Mouse (Mus musculus) neutrophil, adult 5-6 weeks (primary cell): Measurements from ENCODE around the gene Acsf3. TPM values are rescaled to one million over a fixed set of nuclear protein-coding genes. Genes with fewer than 3 reads are reported as not detected.

ENCODE experiments used
- ATAC-seq: fragments of 151-379, 151-347 bp; 2 replicates; pipeline ENCODE4 v1.8.0; 2017; ENCODE audit warnings: mild to moderate bottlenecking, moderate TSS enrichment; ENCODE audit not compliant: insufficient number of reproducible peaks, poor library complexity, low FRiP score, severe bottlenecking; ENCODE audit errors: extremely low read depth
- total RNA-seq: library from RNA; stranded (forward); fragments of 200-1000 nt; gene quantifications from 2 replicates; pipeline ENCODE4 v1.2.3, GENCODE M21; 2017

The Acsf3 gene
- total RNA-seq, 1 experiment from 2014 or later, result 5.2 TPM

DNA sequence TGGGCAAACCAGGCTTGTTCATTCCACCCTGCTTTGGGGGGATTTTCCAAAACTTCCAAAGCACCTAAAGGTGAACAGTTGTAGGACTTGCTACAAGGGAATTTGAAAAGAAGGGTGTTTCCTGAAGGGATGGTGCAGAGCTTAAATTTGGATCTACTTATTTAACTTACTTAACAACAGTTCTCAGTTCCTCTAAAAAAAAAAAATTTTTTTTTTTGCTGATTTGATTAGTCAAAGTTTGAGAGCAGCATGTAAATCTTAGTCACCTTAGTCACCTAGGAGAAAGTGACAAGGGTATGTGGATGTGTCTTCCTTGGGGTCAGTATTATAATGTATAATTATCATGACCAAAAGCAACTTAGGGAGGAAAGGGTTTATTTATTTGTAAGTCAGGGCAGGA, 16.7 kb upstream of the Acsf3 start:
- ATAC-seq, result no peak

DNA sequence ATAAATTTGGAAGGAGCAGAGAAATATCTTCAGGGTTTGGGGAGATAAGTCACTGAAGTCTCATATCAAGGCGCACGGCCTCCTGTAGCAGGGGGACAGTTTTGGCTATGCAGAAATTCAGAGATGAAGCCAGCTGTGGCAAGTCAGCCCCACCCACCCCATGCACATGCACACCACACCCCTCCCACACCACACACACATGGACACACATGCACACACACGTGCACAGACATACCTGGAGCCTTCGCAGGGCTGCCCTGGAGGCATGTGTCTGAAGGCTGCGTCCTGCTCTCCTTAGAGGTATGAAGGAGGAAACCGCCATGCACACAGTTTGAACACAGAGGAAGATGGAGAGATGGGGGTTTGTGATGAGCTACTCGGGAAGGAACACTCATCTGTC, 15.2 kb upstream of the Acsf3 start:
- ATAC-seq, result no peak

DNA sequence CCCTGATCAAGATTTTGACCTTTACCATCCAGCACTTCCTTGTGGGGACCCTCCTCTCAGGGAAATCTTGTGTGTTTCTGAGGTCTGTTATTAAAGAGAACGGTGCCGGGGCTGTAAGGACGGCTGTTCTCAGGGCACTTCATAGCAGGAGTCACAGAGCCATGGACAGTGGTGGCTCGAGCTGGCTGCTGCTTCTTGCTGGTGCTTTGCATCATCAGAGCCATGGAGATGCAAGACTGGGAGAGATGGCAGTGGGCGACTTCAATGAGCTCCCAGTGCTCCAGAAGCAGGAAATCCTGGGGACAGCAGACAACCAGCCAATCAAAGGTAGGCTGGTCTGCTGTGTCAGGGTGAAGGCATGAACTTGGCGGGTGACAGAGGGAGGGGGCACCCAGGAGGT, 14.2 kb upstream of the Acsf3 start:
- no peak for ATAC-seq

DNA sequence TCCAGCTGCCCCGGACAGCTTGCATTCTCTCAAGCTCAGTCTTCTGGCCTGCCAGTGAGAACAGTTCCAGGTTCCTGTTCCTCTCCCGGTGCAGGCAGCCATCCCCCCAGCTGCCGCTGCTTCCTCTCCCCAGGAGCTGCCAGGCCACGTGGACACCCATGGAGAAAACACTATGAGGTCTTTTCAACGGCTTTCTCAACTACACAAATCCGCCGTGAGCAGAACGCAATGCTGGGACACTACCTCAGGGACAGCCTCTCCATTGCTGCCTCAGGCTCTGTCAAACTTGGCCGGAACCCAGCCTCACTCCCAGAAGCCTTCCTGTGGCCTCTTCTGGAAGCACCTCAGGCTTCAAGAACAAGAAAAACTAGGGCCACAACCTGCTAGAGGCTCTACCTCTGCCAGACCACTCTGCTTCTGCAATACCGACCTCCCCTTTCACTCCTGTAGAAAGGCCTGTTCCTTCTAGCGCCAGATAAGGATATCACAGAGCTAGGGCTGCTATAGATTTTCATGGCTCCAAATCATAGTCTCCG, 12.5 kb upstream of the Acsf3 start:
- no peak for ATAC-seq

DNA sequence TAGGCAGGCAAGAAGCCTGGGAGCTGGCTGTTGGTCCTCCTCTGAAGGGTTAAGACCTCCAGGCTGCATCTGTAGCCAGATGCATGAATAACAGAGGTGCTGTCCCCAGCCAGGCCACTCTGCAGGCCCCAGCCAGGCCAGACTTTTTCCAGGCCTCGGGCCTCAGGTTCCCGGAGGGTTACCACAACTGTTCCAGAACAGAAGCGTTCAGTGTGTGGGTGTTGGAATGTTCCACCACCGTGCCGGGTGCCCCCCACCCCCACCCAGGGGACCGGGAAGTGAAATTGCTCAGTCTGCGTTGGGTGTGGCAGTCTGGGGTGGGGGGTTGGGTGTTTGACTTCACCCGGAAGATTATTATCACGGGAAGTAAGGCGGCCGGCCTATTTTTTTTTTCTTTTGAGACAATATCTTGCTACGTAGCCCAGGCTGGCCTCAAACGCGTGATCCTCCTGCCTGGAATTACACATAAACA, 12.0 kb upstream of the Acsf3 start:
- ATAC-seq, result no peak

DNA sequence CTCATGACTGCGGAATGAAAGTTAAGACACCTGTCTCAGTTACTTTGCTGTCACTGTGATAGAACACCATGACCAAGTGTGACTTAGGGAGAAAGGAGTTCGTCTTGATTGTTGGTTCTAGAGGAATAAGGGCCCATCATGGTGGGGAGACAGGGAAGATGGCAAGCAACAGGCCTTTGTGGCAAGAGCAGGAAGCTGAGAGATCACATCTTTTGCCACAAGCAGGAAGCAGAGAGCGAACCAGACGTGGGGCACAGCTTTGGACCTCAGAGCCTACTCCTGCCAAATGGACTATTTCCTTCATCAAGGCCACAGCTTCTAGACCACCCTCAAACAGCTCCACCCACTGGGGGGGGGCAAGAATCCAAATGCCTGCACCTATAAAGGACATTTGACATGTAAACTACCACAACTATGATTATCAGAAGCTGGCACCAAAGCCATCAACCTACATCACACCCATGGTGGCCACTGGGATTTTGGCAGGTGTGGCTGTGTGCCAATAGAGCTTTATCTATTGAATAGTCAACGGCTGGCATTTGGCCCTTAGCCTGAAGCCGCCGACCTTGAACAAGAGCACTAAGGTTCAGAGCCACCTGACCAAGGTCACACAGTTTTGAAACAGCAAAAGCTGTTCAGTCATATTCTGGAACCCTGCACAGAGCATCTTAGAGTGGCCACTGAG, 10.4 kb upstream of the Acsf3 start:
- no peak for ATAC-seq

DNA sequence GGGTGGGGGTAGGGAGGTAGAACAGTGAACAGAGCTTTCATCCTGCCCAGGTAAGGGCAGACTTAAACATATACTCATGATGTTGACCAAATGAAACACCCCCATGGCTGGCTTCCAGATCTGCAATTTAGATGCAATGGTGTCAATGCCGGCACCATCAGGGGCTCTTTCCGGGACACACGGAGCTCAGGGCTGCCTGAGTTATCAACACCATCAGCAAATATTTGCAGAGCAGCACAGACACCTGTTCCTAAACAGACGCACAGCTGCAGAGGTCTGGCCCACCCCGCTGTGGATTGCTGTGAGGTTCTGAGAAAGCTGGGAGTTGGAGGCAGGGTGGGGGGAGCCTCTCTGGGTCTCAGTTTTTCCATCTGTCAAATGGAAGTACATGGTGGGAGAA, 9.1 kb upstream of the Acsf3 start:
- ATAC-seq, result no peak

DNA sequence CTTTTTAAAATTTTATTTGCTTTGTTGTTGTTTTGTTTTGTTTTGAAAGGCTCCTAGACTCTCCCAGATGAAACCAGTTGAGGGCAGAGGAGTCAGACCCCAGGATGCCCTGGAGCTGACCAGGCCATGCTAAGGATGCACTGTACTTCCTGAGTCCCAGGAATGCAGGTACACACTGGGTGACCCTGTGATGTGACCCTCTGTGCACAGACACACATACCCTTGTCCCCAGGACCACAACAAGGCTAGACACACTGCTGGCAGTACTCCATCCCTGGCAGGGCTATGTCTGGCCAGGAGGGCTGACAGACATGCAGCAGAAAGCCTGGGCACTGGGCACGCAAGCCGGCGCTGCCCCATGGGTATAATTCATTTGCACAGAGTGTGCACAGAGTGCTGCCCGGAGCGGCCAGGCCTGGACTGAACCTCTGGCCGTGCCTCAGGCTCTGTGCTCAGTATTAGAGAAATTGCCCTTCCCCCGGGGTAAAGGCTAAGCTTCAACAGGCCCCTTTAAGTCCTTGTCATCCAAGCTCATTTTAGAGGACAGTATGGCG, 8.6 kb upstream of the Acsf3 start:
- no peak for ATAC-seq

DNA sequence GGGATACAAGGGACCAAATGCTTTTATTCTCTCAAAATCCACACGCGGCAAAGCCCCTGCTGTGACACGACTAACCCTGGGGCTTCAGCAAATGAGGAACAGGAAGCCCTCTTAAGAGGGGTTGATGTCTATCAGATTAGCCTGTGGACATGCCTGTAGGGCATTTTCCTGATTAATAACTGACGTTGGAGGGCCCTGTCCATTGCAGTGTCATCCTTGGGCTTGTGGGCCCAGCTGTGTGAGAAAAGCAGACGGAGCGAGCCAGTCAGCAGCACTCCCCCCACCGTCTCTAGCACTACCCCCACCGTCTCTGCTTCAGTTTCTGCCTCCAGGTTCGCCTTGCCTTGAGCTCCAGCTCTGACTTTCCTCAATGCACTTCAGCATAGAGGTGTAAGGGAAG, 8.1 kb upstream of the Acsf3 start:
- no peak for ATAC-seq

DNA sequence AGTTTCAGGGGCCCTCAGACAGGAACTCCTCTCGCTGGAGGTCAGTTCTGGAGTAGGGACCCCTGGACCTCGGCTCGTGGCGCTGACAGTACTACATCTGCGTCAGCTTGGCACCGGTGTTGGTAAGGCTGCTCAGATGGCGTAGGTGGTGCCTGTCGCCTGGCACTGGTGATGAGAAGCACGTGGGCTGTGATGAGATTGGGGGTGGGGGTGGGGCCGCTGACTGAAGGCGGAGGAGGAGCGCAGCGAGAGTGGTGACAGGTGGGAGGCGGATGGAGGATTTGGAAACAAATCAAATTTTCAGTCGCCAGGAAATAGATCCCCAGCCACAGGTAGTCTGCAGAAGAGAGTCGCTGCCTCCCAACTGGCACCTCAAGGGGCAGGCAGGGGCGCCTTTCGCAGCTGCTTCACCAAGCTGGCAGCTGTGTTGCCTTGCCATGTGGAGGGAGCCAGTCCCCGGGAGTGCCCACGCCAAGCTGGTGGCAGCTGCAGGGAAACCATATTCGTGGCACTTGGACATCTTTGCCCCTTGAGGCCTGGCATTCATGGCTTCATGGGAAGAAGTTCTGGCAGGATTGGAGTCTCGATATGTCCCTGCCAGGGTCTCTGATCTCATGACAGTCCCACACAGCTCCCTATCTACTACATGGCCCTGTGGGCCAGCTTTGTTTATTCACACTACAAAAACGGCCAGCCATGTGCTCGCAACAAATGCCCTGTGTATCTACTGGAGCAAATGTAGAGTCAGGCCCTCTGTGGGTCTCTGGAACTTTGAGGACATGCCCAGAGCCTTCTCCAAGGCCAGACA, 5.8 kb upstream of the Acsf3 start:
- no peak for ATAC-seq

DNA sequence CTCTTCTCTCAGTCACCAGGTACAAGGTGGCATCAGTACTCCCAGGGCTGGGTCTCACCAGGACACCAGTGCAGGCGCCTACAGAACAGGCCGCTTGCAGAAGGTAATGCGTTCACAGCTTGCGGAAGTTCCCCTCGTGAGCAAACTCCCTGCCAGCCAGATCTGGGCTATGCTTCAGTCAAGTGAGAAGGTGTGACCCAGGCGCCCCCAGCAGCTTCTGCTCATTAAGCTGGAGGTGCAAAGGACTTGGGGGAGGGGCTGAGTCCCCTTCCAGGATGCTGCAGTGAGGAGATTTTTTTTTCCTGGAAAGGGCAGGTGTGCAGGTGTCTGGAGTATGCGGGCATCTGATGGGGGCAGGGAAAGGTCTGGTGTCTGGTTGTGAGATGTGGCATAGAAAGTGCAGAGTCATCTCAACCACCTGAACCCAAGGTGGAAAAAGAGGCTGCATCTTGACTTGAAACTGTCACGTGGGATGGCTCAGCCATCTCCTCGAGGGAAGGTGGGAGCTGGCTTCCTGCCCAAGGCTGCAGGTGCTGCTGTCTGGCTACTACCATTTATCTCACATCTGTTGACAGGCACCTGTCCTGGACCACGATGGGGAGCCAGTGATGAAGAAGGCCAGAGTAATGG, 2.7 kb upstream of the Acsf3 start:
- ATAC-seq, result no peak

DNA sequence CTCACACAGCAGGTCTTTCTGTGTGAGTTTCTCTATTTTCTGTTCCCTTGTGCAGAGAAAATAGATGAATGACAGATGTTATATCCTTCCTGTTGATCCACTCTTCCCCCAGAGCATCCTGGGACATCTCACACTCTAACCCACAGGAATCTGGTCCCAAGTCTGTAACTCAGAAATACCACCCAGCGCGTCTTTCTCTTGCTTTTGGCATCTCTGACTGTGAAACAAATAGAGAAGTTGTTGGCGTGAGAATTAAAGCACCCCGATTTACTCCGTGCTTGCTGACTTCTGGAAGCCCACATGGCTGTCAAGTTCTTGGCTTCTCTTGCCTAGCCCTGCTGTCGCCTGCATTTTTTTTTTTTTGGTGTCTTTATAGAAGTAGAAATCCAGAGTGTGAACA, 2.4 kb downstream of the Acsf3 start:
- ATAC-seq, result no peak

DNA sequence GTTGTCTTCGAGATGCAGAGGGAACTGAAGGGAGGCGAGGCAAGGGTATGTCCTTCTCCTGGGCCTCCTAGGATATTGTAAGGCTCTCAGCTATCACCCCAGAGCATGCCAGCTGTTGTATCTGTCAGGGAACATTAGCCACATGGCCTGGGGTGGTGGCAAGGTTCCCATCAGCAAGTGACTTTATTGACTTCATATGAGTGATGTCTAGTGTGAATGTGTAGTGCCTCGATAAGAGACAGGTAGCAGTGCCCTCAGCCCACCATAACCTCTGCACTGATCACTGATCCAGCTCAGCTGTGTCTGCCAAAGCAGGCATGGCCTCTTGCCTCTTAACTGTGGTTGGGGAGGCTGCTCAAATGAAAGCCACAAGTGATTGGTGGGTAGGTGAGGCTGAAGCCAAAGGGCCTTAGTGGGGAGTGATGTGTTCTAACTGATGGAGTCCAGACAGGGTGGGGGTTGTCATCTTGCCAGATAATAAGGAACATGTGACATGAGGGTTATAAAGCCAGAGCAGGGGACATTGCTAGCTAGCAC, 3.5 kb downstream of the Acsf3 start:
- no peak for ATAC-seq

DNA sequence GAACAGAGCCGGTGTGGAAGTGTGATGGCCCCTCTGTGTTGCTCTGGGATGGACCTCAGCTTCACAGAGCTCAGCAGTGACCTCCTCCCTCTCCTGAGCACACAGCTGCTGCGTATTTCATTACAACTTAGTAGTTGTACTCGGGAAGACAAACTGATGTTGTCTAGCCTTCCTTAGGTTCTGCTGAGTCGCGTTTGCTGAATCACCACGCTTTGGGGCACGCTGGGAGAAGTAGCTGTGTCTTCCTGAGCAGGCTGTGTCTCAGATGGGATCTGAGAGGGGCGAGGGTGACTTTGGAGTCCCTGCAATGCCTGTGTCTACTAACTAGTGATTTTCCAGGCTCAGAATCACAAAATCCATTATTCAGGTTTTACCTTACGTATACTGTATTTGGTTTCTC, 4.0 kb downstream of the Acsf3 start:
- no peak for ATAC-seq

DNA sequence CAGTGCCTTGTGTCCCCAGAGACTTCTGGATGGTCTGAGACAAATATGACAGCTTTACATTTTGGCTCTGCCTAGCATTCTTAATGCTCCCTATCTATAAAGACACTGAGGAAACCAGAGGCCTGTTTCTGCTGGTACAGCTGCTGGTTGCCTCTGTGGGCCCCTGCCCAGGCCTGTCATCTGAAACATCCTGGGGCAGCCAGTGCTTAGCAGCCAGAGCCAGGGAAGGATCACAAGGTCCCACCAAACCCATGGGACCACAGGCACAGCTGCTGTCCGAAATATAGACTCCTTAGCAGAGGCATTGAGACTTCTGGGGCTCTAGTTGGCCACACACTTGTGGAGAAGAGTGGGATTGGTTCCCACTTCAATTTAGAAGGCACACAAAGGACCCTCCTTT, 9.5 kb downstream of the Acsf3 start:
- ATAC-seq, result no peak

DNA sequence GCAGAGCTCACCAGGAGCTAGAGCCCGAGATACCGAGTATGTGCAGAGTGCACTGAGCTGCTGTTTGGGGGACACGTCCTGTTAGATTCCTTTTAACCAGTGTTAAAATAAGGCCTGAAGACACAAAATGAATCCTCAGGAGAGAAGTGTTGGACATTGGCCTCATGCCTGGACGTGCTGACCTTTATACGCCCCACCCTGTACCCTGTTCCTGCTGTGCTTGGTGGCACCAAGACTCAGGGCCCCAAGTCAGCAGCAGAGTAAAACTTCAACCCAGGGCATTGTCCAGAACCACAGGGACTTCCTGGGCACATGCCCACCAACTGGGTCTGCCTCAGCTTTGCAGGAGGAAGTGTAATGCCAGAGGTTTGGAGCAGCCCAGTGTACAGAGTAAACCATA, 14.5 kb downstream of the Acsf3 start:
- ATAC-seq, result no peak

DNA sequence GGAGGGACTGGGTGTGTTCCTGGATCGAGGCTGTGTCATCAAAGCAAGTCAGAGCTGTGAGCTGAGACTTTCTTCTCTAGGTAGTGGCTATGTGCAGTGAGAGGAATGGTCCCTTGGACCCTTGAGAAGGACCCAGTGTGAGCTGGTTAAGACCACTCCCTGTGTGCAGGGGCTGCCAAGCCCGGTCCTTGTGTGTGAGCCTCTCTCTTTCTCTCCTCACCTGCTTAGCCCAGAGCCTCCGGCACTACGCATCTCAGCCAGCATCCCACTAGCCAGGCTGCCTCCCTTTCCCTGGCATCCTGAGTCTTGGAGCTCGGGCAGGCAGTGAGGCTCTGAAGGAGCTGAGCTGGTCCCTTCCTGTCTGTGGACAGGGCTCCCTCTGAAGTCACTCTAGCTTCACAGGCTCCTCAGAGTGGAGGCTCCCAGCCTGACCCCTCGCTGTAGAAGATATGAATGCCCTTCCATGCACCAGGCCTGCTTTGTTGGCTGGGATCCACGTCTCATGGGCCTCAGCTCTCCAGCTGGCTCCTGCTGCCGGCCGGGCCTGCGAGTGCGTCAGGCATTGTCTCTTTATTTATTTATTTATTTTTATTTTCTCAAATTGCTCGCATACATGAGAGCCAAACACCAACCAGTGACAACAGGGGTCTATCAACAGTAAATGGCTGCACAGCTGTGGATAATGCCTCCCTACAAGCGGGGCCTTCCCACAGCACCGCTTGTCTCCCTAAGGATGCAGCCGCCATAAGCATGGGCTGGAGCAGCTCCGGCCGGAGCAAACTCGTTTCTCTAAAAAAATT, 18.3 kb downstream of the Acsf3 start:
- no peak for ATAC-seq

DNA sequence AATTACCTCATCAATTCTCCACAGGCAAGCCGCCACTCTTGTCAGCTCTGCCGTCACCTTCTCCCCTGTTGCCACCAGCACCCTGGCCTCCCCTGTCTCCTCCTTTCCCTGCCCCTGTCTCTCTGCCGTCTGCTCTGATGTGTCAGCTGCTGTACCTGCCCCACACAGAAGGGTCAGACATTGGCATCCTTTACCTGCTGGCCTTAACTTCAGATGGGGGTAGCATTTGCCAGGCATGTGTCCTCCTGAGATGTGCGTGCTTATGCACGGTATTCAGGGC, 18.8 kb downstream of the Acsf3 start:
- ATAC-seq, result no peak
